28 mouse cellular contexts compared by ENCODE assay signal in the genomic region with DNA sequence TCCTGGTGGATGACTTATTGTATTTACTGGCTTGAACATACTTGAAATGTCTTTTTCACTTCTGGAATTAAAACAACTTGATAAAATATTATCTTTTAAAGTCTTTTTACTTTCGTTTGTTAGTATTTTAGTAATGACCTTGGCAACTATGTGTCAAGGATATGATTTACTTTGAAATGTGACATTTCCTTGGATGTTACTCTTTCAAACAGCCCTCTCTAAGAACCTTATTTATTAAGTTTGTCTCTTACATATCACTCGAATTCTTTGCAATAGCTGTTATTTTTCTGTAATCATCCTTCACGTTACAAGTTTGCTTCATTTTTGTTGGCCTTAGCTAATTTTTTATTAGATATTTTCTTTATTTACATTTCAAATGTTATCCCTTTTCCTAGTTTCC.
"Had no signal": no experiment of that assay in that cellular context is flagged by ENCODE, and none has a peak within 500 bp of the region (broad histone marks: within the 10 kb centered on the region; RNA-seq: fewer than 3 reads in every experiment).

No protein-coding gene starts in this region.

- ATAC-seq: forebrain, embryonic 13.5 days; forebrain, embryonic 14.5 days; forebrain, embryonic 15.5 days; forebrain, embryonic 16.5 days; forebrain, postnatal 0 days had no signal

- H3K4me3 ChIP-seq: embryonic facial prominence, embryonic 10.5 days; embryonic facial prominence, embryonic 12.5 days; embryonic facial prominence, embryonic 13.5 days; embryonic facial prominence, embryonic 15.5 days; erythroblast, embryonic 14.5 days; forebrain, embryonic 10.5 days; forebrain, embryonic 12.5 days; forebrain, embryonic 13.5 days; forebrain, embryonic 15.5 days; gastrocnemius, adult 2 months had no signal

- DNase-seq: cerebellum, adult 2 months; cerebellum, adult 8-10 months; cerebellum, adult 9-10 months; cerebellum, adult 9-11 months; cerebellum, postnatal 10 days; cerebellum, postnatal 14 days; cerebellum, postnatal 25 days; cerebellum, postnatal 36 days; embryo, embryonic 11 days; forebrain, postnatal 0 days; gastrocnemius, adult 2 months; gastrocnemius, postnatal 10 days; gastrocnemius, postnatal 14 days; gastrocnemius, postnatal 25 days; gastrocnemius, postnatal 36 days; heart, adult 11 months; heart, adult 18-20 months had no signal

- H3K4me2 ChIP-seq: embryonic facial prominence, embryonic 12.5 days; embryonic facial prominence, embryonic 13.5 days; embryonic facial prominence, embryonic 15.5 days; forebrain, embryonic 12.5 days; forebrain, embryonic 13.5 days; forebrain, embryonic 15.5 days had no signal

- H3K4me1 ChIP-seq: embryonic facial prominence, embryonic 10.5 days; embryonic facial prominence, embryonic 12.5 days; embryonic facial prominence, embryonic 13.5 days; embryonic facial prominence, embryonic 15.5 days; forebrain, embryonic 10.5 days; forebrain, embryonic 12.5 days; forebrain, embryonic 13.5 days; forebrain, embryonic 15.5 days had no signal

- H3K9ac ChIP-seq: embryonic facial prominence, embryonic 12.5 days; embryonic facial prominence, embryonic 13.5 days; embryonic facial prominence, embryonic 15.5 days; forebrain, embryonic 12.5 days; forebrain, embryonic 13.5 days; forebrain, embryonic 15.5 days; forebrain, postnatal 0 days had no signal

- H3K27ac ChIP-seq: embryonic facial prominence, embryonic 10.5 days; embryonic facial prominence, embryonic 12.5 days; embryonic facial prominence, embryonic 13.5 days; embryonic facial prominence, embryonic 15.5 days; forebrain, embryonic 10.5 days; forebrain, embryonic 12.5 days; forebrain, embryonic 13.5 days; forebrain, embryonic 15.5 days; gastrocnemius, adult 2 months had no signal

- H3K36me3 ChIP-seq: embryonic facial prominence, embryonic 10.5 days; embryonic facial prominence, embryonic 12.5 days; embryonic facial prominence, embryonic 13.5 days; embryonic facial prominence, embryonic 15.5 days; forebrain, embryonic 10.5 days; forebrain, embryonic 12.5 days; forebrain, embryonic 15.5 days had no signal

- H3K27me3 ChIP-seq: embryonic facial prominence, embryonic 12.5 days; embryonic facial prominence, embryonic 13.5 days; embryonic facial prominence, embryonic 15.5 days; forebrain, embryonic 12.5 days; forebrain, embryonic 13.5 days; forebrain, embryonic 15.5 days had no signal

- H3K9me3 ChIP-seq: embryonic facial prominence, embryonic 10.5 days; embryonic facial prominence, embryonic 12.5 days; embryonic facial prominence, embryonic 13.5 days; embryonic facial prominence, embryonic 15.5 days; forebrain, embryonic 10.5 days; forebrain, embryonic 12.5 days; forebrain, embryonic 13.5 days; forebrain, embryonic 15.5 days had no signal
